Mouse (Mus musculus): Measurements from ENCODE around the gene Ank2. TPM values are rescaled to one million over a fixed set of nuclear protein-coding genes. Genes with fewer than 3 reads are reported as not detected.

Gene Ank2
- polyA plus RNA-seq, 1 experiment from 2014 or later: 16.6 TPM

DNA sequence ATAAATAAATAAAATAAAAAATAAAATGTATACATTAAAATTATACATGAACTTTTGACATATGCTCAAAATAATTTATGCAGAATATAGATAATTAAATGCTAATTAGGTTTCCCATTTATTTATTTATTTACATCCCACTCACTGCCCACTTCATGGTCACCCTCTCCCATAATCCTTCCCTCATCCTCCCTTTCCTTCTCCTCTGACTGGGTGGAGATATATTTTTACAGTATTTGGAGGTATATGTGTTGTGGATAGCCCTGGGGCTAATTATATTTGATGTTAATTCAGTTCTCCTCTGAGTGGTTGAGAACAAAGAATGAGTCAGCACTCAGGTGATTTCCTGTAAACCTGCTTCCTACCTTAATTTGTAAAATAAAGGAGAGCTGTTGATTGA lies 582.8 kb downstream of the Ank2 start:
- Histone ChIP-seq H3K4me2 (ENCODE audit: low read depth, severe bottlenecking) (no peak overlapping the region), H3K4me1 (ENCODE audit: control insufficient read depth, insufficient read depth, low read length) (no peaks in the 10 kb centered on the region), H3K27ac (replicated peaks; ENCODE audit: low read depth, low read length) (no peak overlapping the region), H3K4me3 (ENCODE audit: low read depth, low read length) (no peak overlapping the region), H3K27me3 (ENCODE audit: control insufficient read depth, insufficient read depth, low read length) (no peaks in the 10 kb centered on the region), H3K36me3 (ENCODE audit: control insufficient read depth, insufficient read depth, low read length) (no peaks in the 10 kb centered on the region), H3K9me3 (ENCODE audit: control insufficient read depth, low read length) (no peaks in the 10 kb centered on the region), H3K9ac (ENCODE audit: low read length) (no peak overlapping the region)
- DNase-seq (ENCODE audit: low spot score) (no peak), ATAC-seq (ENCODE audit: insufficient number of reproducible peaks, low FRiP score, low TSS enrichment, low read depth) (no peak)

DNA sequence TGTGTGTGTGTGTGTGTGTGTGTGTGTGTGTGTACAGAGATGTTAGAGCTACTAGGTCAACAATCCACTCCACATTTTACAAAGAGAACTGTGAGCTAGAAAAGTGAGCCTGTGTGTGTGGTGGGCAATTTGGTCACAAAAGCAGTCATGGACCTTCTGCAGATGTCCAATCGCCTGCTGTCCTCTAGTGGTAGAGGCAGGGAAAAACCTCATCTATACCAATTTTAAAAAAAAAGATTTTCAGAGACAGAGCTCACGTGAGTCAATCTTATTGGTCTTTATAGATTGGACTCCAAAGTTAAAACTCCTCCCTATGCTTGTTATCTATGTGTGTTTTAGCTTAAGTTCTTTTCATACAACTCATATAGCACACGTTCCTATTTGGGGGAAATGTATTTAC lies 595.6 kb downstream of the Ank2 start:
- Histone ChIP-seq H3K9me3 (ENCODE audit: control insufficient read depth, low read length) (no peaks in the 10 kb centered on the region), H3K36me3 (ENCODE audit: control insufficient read depth, insufficient read depth, low read length) (no peaks in the 10 kb centered on the region), H3K4me1 (ENCODE audit: control insufficient read depth, insufficient read depth, low read length) (no peaks in the 10 kb centered on the region), H3K9ac (ENCODE audit: low read length) (no peak overlapping the region), H3K4me3 (ENCODE audit: low read depth, low read length) (no peak overlapping the region), H3K27me3 (ENCODE audit: control insufficient read depth, insufficient read depth, low read length) (no peaks in the 10 kb centered on the region), H3K27ac (replicated peaks; ENCODE audit: low read depth, low read length) (no peak overlapping the region), H3K4me2 (ENCODE audit: low read depth, severe bottlenecking) (no peak overlapping the region)
- peak; percentile 76; the same call in 1 of the 2 replicates for ATAC-seq (ENCODE audit: insufficient number of reproducible peaks, low FRiP score, low TSS enrichment, low read depth)
- 13% methylated on average over 3 of the region's 3 CpGs for WGBS
- peak; percentile 69 for DNase-seq (ENCODE audit: low spot score)

DNA sequence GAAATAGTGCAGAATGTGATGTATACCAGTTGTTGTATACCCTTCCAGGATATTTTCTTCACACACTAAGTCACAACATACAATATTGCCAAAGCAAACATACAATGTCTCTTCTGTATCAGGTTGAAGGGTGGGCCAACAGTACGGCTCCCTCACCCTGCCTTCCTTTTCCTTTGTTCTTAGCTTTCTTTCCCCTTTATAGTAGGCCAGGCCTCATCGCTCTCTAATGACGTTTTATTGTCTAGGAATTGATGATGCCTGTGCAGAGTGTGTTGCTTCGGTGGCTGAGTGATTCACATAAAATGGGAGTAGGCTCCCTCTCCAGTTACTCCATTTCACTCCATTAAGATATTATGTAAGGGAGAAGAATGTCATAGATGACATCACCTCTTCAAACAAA lies 612.5 kb downstream of the Ank2 start:
- Histone ChIP-seq H3K4me3 (ENCODE audit: low read depth, low read length) (no peak overlapping the region), H3K9me3 (ENCODE audit: control insufficient read depth, low read length) (no peaks in the 10 kb centered on the region), H3K4me2 (ENCODE audit: low read depth, severe bottlenecking) (no peak overlapping the region), H3K27ac (replicated peaks; ENCODE audit: low read depth, low read length) (no peak overlapping the region), H3K4me1 (ENCODE audit: control insufficient read depth, insufficient read depth, low read length) (no peaks in the 10 kb centered on the region), H3K36me3 (ENCODE audit: control insufficient read depth, insufficient read depth, low read length) (no peaks in the 10 kb centered on the region), H3K27me3 (ENCODE audit: control insufficient read depth, insufficient read depth, low read length) (no peaks in the 10 kb centered on the region), H3K9ac (ENCODE audit: low read length) (no peak overlapping the region)
- DNase-seq (ENCODE audit: low spot score) (no peak), ATAC-seq (ENCODE audit: insufficient number of reproducible peaks, low FRiP score, low TSS enrichment, low read depth) (no peak; the same call in 1 of the 2 replicates)
- WGBS: 78% methylated on average over 4 of the region's 4 CpGs

DNA sequence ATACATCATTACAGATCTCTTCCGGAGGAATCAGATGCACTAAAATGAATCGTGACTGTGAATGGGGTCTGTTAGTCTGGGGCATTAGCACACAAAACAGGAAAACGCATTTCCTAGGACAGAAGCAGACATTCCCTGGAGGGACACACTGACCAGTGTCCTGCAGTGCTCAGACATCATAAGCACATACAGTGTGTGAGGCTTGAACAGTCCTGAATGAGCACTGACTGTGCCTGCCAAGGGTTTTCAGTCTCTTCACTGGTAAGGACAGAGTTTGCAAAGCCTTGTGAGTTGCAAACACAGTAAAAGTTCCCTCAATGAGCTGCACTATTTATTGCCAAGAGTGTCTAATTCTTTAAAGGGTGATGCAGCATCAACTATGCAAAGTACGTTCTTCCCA lies 613.1 kb downstream of the Ank2 start:
- DNase-seq (ENCODE audit: low spot score): no peak

DNA sequence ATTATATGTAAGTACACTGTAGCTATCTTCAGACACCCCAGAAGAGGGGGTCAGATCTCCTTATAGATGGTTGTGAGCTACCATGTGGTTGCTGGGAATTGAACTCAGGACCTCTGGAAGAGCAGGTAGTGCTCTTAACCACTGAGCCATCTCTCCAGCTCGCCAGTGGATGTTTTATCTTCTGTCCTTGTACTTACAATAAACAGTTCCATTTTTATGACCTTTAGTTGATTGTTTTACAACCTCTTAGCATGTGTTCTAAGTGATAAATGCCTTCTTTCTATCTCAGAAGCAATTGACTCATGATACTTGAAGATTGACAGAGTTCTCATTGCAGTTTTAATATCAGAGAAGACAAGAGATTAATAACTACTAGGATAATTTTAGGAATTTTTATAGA lies 620.9 kb downstream of the Ank2 start:
- H3K4me2 ChIP-seq (ENCODE audit: low read depth, severe bottlenecking): no peak overlapping the region
- H3K36me3 ChIP-seq (ENCODE audit: control insufficient read depth, insufficient read depth, low read length): no peaks in the 10 kb centered on the region
- ATAC-seq (ENCODE audit: insufficient number of reproducible peaks, low FRiP score, low TSS enrichment, low read depth) (no peak), DNase-seq (ENCODE audit: low spot score) (no peak)
- no peak overlapping the region for H3K27ac ChIP-seq (replicated peaks; ENCODE audit: low read depth, low read length)
- H3K4me3 ChIP-seq (ENCODE audit: low read depth, low read length): no peak overlapping the region
- no peak overlapping the region for H3K9ac ChIP-seq (ENCODE audit: low read length)
- WGBS: 45% methylated on average over 1 of the region's 1 CpGs
- no peaks in the 10 kb centered on the region for H3K9me3 ChIP-seq (ENCODE audit: control insufficient read depth, low read length)
- no peaks in the 10 kb centered on the region for H3K27me3 ChIP-seq (ENCODE audit: control insufficient read depth, insufficient read depth, low read length)
- no peaks in the 10 kb centered on the region for H3K4me1 ChIP-seq (ENCODE audit: control insufficient read depth, insufficient read depth, low read length)

More for the DNA sequence above, 613.1 kb downstream of the Ank2 start:
- Histone ChIP-seq H3K4me2 (ENCODE audit: low read depth, severe bottlenecking) (no peak overlapping the region), H3K4me3 (ENCODE audit: low read depth, low read length) (no peak overlapping the region), H3K4me1 (ENCODE audit: control insufficient read depth, insufficient read depth, low read length) (no peaks in the 10 kb centered on the region), H3K9ac (ENCODE audit: low read length) (no peak overlapping the region), H3K36me3 (ENCODE audit: control insufficient read depth, insufficient read depth, low read length) (no peaks in the 10 kb centered on the region), H3K27ac (replicated peaks; ENCODE audit: low read depth, low read length) (no peak overlapping the region), H3K9me3 (ENCODE audit: control insufficient read depth, low read length) (no peaks in the 10 kb centered on the region), H3K27me3 (ENCODE audit: control insufficient read depth, insufficient read depth, low read length) (no peaks in the 10 kb centered on the region)
- WGBS: 84% methylated on average over 4 of the region's 4 CpGs
- ATAC-seq (ENCODE audit: insufficient number of reproducible peaks, low FRiP score, low TSS enrichment, low read depth): no peak

MicroRNA genes within 50 kb of the gene (microRNA counts, 519-probe panel; counts per million panel counts)
- microRNA mmu-miR-302a: not detected
- microRNA mmu-miR-302b: not detected
- microRNA mmu-miR-302c: not detected
- 2,726 counts per million, percentile 27 among the panel's probes with 10 or more counts for microRNA mmu-miR-302d
- 3,052 counts per million, percentile 36 among the panel's probes with 10 or more counts for microRNA mmu-miR-367

Small RNA genes within 50 kb of the gene (microRNA-seq; reads per million reads assigned to microRNA genes)
- gene Gm44494 (not detected), gene Mir302a (409 reads per million, percentile 65 among the genes with 10 or more reads in this experiment), gene Mir302b (339 reads per million, percentile 64 among the genes with 10 or more reads in this experiment), gene Mir302c (53.4 reads per million, percentile 40 among the genes with 10 or more reads in this experiment), gene Mir302d (360 reads per million, percentile 64 among the genes with 10 or more reads in this experiment), gene Mir367 (1.2 reads per million)

Other genes with a start within 250 kb of the Ank2 start
- 78.8 and 86.4 TPM in 2 replicates for gene Larp7, start 54.0 kb upstream of the Ank2 start, polyA plus RNA-seq (2014; fragmentation: Nextera tagmentation; extraction: Ambion mirVana)
- gene Zgrf1, start 54.1 kb upstream of the Ank2 start, polyA plus RNA-seq (2014; fragmentation: Nextera tagmentation; extraction: Ambion mirVana): 11.4 and 14.1 TPM in 2 replicates
- gene Neurog2, start 133.8 kb upstream of the Ank2 start, polyA plus RNA-seq (2014; fragmentation: Nextera tagmentation; extraction: Ambion mirVana): not detected in 2 replicates

Data from limb, embryonic 11.5 days (tissue).